15 mouse cellular contexts compared by ENCODE assay signal in genomic region chr12:117479680-117480079, GRCm38 (mm10). TPM values are rescaled to one million over a fixed set of nuclear protein-coding genes. Genes with fewer than 3 reads are reported as not detected.
DNase-seq lines count a peak whose midpoint lies in the region; ATAC-seq and TF ChIP-seq lines count a peak whose summit lies in the region.
"Had no signal": no experiment of that assay in that cellular context is flagged by ENCODE, and none has a peak within 500 bp of the region (broad histone marks: within the 10 kb centered on the region; RNA-seq: fewer than 3 reads in every experiment).

No protein-coding gene starts in this region.

- intact Hi-C loops in heart, postnatal 10 days (cut with DNase I) = no loop called here

- H3K4me3 ChIP-seq in heart, postnatal 0 days (ENCODE audit: low read depth, low read length) = no peak overlapping the region
- H3K4me3 ChIP-seq: embryonic facial prominence, embryonic 12.5 days; limb, embryonic 12.5 days; midbrain, embryonic 12.5 days; neural tube, embryonic 12.5 days had no signal

- no peak overlapping the region; the same call in 1 of the 2 replicates for H3K4me2 ChIP-seq in heart, postnatal 0 days (ENCODE audit: low read depth, low read length)
- H3K4me2 ChIP-seq: embryonic facial prominence, embryonic 12.5 days; limb, embryonic 12.5 days; midbrain, embryonic 12.5 days; neural tube, embryonic 12.5 days had no signal

- no peaks in the 10 kb centered on the region for H3K9me3 ChIP-seq in heart, postnatal 0 days (replicated peaks; ENCODE audit: control insufficient read depth, low read length)
- H3K9me3 ChIP-seq: embryonic facial prominence, embryonic 12.5 days; limb, embryonic 12.5 days; midbrain, embryonic 12.5 days; neural tube, embryonic 12.5 days had no signal

- TF ChIP-seq CTCF in heart, postnatal 0 days (IDR thresholded peaks at IDR 0.05; ENCODE audit: low read depth) = no peak

- H3K27me3 ChIP-seq in heart, postnatal 0 days (ENCODE audit: control insufficient read depth, insufficient read depth, low read length) = no peaks in the 10 kb centered on the region
- H3K27me3 ChIP-seq: embryonic facial prominence, embryonic 12.5 days; neural tube, embryonic 12.5 days had no signal

- H3K27ac ChIP-seq in heart, postnatal 0 days (ENCODE audit: low read depth) = no peak overlapping the region
- H3K27ac ChIP-seq: embryonic facial prominence, embryonic 12.5 days; limb, embryonic 12.5 days; midbrain, embryonic 12.5 days; neural tube, embryonic 12.5 days had no signal

- no peaks in the 10 kb centered on the region for H3K36me3 ChIP-seq in heart, postnatal 0 days (replicated peaks; ENCODE audit: control insufficient read depth, insufficient read depth, low read length)
- H3K36me3 ChIP-seq: embryonic facial prominence, embryonic 12.5 days; G1E; limb, embryonic 12.5 days; midbrain, embryonic 12.5 days; neural tube, embryonic 12.5 days had no signal

- 35% methylated on average over 7 of the region's 7 CpGs for WGBS in heart, postnatal 0 days

- H3K9ac ChIP-seq in heart, postnatal 0 days (replicated peaks; ENCODE audit: low read depth, low read length) = no peak overlapping the region
- H3K9ac ChIP-seq: embryonic facial prominence, embryonic 12.5 days; limb, embryonic 12.5 days; midbrain, embryonic 12.5 days; neural tube, embryonic 12.5 days had no signal

- peak; percentile 46 for ATAC-seq in cerebellum, adult (ENCODE audit: insufficient number of reproducible peaks, low FRiP score, low TSS enrichment)
- ATAC-seq in heart, postnatal 0 days (ENCODE audit: insufficient read depth, low read depth) = peak; percentile 63
- ATAC-seq: activated CD4-positive, CD25-positive, alpha-beta regulatory T cell, adult 4 months; forebrain, embryonic 16.5 days had no signal

- TF ChIP-seq EP300 in heart, postnatal 0 days (IDR thresholded peaks at IDR 0.05; ENCODE audit: low read depth) = no peak

- peaks cover 20% of the 10 kb centered on the region for H3K4me1 ChIP-seq in heart, postnatal 0 days (ENCODE audit: control insufficient read depth, insufficient read depth)
- H3K4me1 ChIP-seq: embryonic facial prominence, embryonic 12.5 days; limb, embryonic 12.5 days; neural tube, embryonic 12.5 days had no signal

- DNase-seq in cerebellum, adult 8-10 months = no peak
- DNase-seq in heart, postnatal 0 days (ENCODE audit: low spot score) = no peak
- no peak for DNase-seq in heart, postnatal 10 days
- peak; percentile 3 for DNase-seq in thymus, postnatal 14 days
- DNase-seq in thymus, postnatal 0 days (ENCODE audit: low spot score) = no peak
- DNase-seq in ovary, postnatal 10 days (ENCODE audit: low spot score) = no peak
- DNase-seq in layer of hippocampus, adult 9-11 months = no peak

RNA-seq across cellular contexts. Expression of gene Rapgef5, which starts 36.6 kb away (rescaled TPM):
- 23.2 and 30.8 TPM in 2 replicates for total RNA-seq in heart, postnatal 0 days (2014; rRNA removed; ENCODE audit: low replicate concordance)
- polyA plus RNA-seq in heart, postnatal 0 days (2015; fragmentation: Nextera tagmentation; extraction: Ambion mirVana) = 10.0 and 11.1 TPM in 2 replicates
- 10 to 100 TPM; 45.8 to 48.2 TPM for total RNA-seq in heart, postnatal 10 days (2021)
- polyA plus RNA-seq in thymus, postnatal 0 days (2015; fragmentation: Nextera tagmentation; extraction: Ambion mirVana) = 10.3 and 10.9 TPM in 2 replicates
- polyA plus RNA-seq: G1E had no signal
